Mouse (Mus musculus) stomach, postnatal 0 days (tissue): Measurements from ENCODE around the gene Mcm3ap.

Experiments
- CTCF ChIP-seq: IDR thresholded peaks from 2 replicates; pipeline ENCODE4 v1.5.1; 2016; ENCODE audit warnings: antibody characterized with exemption, low read depth, mild to moderate bottlenecking, moderate library complexity
- EP300 ChIP-seq: optimal IDR thresholded peaks from 2 replicates; pipeline ENCODE3; 2016; ENCODE audit warnings: antibody characterized with exemption

- TF ChIP-seq EP300, result no peak
- no peak for TF ChIP-seq CTCF
Measured at GRCm38 (mm10) chr10:76439107-76439890, 29.4 kb upstream of the Mcm3ap start.
